Mouse (Mus musculus) lung, embryonic 14.5 days (tissue): ENCODE results near the gene Pld5. TPM values are rescaled to one million over a fixed set of nuclear protein-coding genes. Genes with fewer than 3 reads are reported as not detected.

ENCODE experiments used
- ATAC-seq: fragments of 200-750 bp; cut with Nextera tagmentation; 2 replicates; pipeline ENCODE4 v1.8.0; 2017; ENCODE audit warnings: mild to moderate bottlenecking, moderate TSS enrichment, moderate library complexity; ENCODE audit not compliant: insufficient read depth
- DNase-seq: peaks from one replicate; pipeline ENCODE4 v3.0.0-alpha.2; 2015
- H3K27ac ChIP-seq: fragments of 300-500 bp; sonication (generic); 2 replicates; pipeline ENCODE4 v1.5.1; 2014; ENCODE audit warnings: low read depth, mild to moderate bottlenecking, moderate library complexity
- H3K27me3 ChIP-seq: fragments of 300-500 bp; sonication (generic); 2 replicates; pipeline ENCODE4 v1.6.1; 2014; ENCODE audit warnings: low read length, control low read depth; ENCODE audit not compliant: insufficient read depth
- H3K36me3 ChIP-seq: fragments of 300-500 bp; sonication (generic); 2 replicates; pipeline ENCODE4 v1.6.1; 2014; ENCODE audit warnings: control low read depth; ENCODE audit not compliant: insufficient read depth
- H3K4me1 ChIP-seq: fragments of 300-500 bp; sonication (generic); 2 replicates; pipeline ENCODE4 v1.6.1; 2014; ENCODE audit warnings: antibody characterized with exemption, control low read depth; ENCODE audit not compliant: insufficient read depth
- H3K4me2 ChIP-seq: fragments of 300-500 bp; sonication (generic); 2 replicates; pipeline ENCODE4 v1.6.1; 2014; ENCODE audit warnings: mild to moderate bottlenecking
- H3K4me3 ChIP-seq: fragments of 300-500 bp; sonication (generic); 2 replicates; pipeline ENCODE4 v1.5.1; 2014; ENCODE audit warnings: low read depth, low read length
- H3K9ac ChIP-seq: fragments of 300-500 bp; sonication (generic); 2 replicates; pipeline ENCODE4 v1.6.1; 2014
- H3K9me3 ChIP-seq: fragments of 300-500 bp; sonication (generic); 2 replicates; pipeline ENCODE4 v1.6.1; 2016; ENCODE audit warnings: low read depth, low read length, control low read depth
- CTCF ChIP-seq: IDR thresholded peaks from 2 replicates; pipeline ENCODE4 v1.5.1; 2016; ENCODE audit warnings: antibody characterized with exemption, low read depth
- WGBS: fragments of 180-500 bp; shearing (Covaris S2); extraction: QIAGEN DNeasy Blood & Tissue Kit; methylation state at CpG from one replicate; pipeline ENCODE4 v1.1.7; 2014; 5-methylcytosine and 5-hydroxymethylcytosine counted together
- polyA plus RNA-seq: library from polyadenylated mRNA; unstranded; fragments of >200 nt; fragmentation: Nextera tagmentation; extraction: Ambion mirVana; gene quantifications from 2 replicates; pipeline ENCODE4 v1.2.1, GENCODE M21; 2014

Pld5 gene
- polyA plus RNA-seq, 1 experiment from 2014 or later = 0.30 TPM

GRCm38 (mm10) chr1:176239199-176239598, 35.9 kb downstream of the Pld5 start:
- H3K4me1 ChIP-seq = no peaks in the 10 kb centered on the region
- no peak overlapping the region for H3K4me3 ChIP-seq
- no peak overlapping the region for H3K9ac ChIP-seq
- H3K36me3 ChIP-seq = no peaks in the 10 kb centered on the region
- ATAC-seq (no peak), DNase-seq (no peak)
- no peaks in the 10 kb centered on the region for H3K9me3 ChIP-seq
- TF ChIP-seq CTCF = no peak
- H3K27ac ChIP-seq = no peak overlapping the region
- no peaks in the 10 kb centered on the region for H3K27me3 ChIP-seq
- WGBS = 79% methylated on average over 2 of the region's 2 CpGs
- H3K4me2 ChIP-seq = no peak overlapping the region

DNA sequence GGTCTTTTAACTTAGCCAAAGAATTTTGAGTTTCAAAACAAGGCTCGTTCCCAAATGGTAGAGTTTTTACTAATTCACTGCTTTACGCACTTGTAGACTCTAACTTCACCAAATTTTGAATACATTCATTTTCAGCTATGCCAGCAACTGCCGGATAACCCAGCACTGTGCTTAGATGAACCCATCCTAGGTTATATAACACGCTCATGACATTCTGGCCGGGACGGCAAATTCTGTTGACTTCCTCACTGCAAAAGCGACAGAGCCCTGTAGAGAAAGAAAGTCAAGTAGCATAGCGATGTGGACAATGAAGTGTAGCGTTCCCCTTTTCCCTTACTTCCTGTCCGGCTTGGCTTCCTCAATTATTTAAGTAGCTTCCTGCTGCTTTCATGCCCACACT, 51.3 kb downstream of the Pld5 start:
- Histone ChIP-seq H3K4me1 (no peaks in the 10 kb centered on the region), H3K4me3 (no peak overlapping the region), H3K9me3 (no peaks in the 10 kb centered on the region), H3K36me3 (no peaks in the 10 kb centered on the region), H3K27ac (no peak overlapping the region), H3K4me2 (no peak overlapping the region), H3K9ac (no peak overlapping the region), H3K27me3 (no peaks in the 10 kb centered on the region)
- DNase-seq = no peak
- TF ChIP-seq CTCF = no peak
- ATAC-seq = no peak
- WGBS = 80% methylated on average over 10 of the region's 10 CpGs

DNA sequence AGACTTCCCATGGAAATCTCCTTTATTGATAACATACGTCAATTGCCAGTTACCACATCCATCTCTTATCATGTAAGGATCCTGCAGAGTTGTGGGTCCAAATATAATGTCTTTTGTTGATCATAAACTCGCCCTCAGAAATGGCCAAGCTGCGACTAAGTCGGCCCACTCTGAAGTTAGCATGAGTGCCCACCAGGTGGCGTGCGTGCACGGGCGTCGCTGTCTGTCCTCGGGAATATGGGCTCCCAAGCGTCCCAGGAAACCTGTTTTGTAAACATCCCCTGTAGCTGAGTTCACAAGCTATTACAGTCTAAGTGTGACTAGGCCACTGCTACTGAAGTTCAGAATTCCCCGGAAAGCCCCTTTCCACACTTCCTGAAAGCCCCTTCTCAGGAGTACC, 51.9 kb downstream of the Pld5 start:
- TF ChIP-seq CTCF = peak; percentile 91
- Histone ChIP-seq H3K27ac (no peak overlapping the region), H3K9me3 (no peaks in the 10 kb centered on the region), H3K27me3 (no peaks in the 10 kb centered on the region), H3K36me3 (no peaks in the 10 kb centered on the region), H3K4me3 (no peak overlapping the region), H3K4me2 (peak overlapping the region; percentile 26; the same call in 1 of the 2 replicates), H3K4me1 (no peaks in the 10 kb centered on the region), H3K9ac (no peak overlapping the region)
- ATAC-seq (peak; percentile 79), DNase-seq (peak; percentile 86)
- WGBS = 3% methylated on average over 12 of the region's 12 CpGs

DNA sequence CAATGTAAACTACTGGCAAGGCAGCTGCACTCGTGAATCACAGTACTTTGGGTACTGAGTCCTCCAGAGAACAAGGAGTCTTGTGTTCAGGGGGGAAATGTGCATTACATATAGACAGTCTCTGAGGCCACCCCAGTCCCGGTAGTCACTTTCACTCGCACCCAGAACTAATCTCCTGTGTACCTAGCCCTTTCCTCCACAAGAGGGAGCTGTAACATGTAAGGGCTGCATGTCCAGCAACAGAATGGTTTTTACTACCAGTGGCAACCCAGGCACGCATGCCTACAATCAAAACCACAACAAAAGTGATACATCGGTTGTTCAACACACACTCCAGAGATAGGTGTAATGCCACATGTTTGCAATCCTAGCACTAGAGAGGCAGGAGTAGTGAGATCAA, 56.9 kb downstream of the Pld5 start:
- Histone ChIP-seq H3K27me3 (no peaks in the 10 kb centered on the region), H3K4me3 (no peak overlapping the region), H3K9ac (no peak overlapping the region), H3K4me1 (peaks cover 2% of the 10 kb centered on the region; the same call in 1 of the 2 replicates), H3K27ac (no peak overlapping the region), H3K36me3 (no peaks in the 10 kb centered on the region), H3K9me3 (no peaks in the 10 kb centered on the region), H3K4me2 (no peak overlapping the region)
- 83% methylated on average over 5 of the region's 5 CpGs for WGBS
- TF ChIP-seq CTCF = peak; percentile 27
- ATAC-seq = no peak
- DNase-seq = no peak

- Histone ChIP-seq H3K9ac (peak overlapping the region; percentile 32; the same call in 1 of the 2 replicates), H3K4me1 (peaks cover 6% of the 10 kb centered on the region; the same call in 1 of the 2 replicates), H3K27ac (no peak overlapping the region), H3K9me3 (no peaks in the 10 kb centered on the region), H3K4me3 (no peak overlapping the region), H3K4me2 (peak overlapping the region; percentile 57), H3K27me3 (no peaks in the 10 kb centered on the region), H3K36me3 (no peaks in the 10 kb centered on the region)
- TF ChIP-seq CTCF = no peak
- WGBS = 16% methylated on average over 17 of the region's 17 CpGs
- ATAC-seq (peak; percentile 70), DNase-seq (peak; percentile 70)
These were observed 61.4 kb downstream of the Pld5 start for GRCm38 (mm10) chr1:176213645-176214221.

GRCm38 (mm10) chr1:176212922-176213644, 62.0 kb downstream of the Pld5 start:
- H3K4me3 ChIP-seq = no peak overlapping the region
- H3K9ac ChIP-seq = peak overlapping the region; percentile 32; the same call in 1 of the 2 replicates
- ATAC-seq = no peak

DNA sequence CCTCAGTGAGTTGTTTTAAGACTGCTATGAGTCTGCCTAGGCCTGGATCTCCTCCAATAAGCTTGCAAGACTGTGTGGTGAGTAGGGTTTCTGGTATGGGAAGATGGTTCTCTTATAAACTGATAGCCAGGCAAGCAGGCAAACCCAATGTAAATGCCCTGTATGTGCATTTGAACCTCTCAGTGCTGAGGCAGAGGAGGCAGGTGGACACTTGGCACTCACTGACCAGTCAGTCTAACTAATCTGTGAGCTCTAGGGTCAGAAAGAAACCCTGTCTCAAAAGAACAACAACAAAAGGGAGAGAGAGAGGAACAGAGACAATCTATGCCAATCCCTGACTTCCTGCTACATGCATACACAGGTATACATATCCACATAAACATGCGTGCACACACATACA, 64.3 kb downstream of the Pld5 start:
- DNase-seq (no peak), ATAC-seq (no peak)
- Histone ChIP-seq H3K36me3 (no peaks in the 10 kb centered on the region), H3K9ac (no peak overlapping the region), H3K9me3 (no peaks in the 10 kb centered on the region), H3K4me3 (no peak overlapping the region), H3K27ac (no peak overlapping the region), H3K4me2 (no peak overlapping the region), H3K4me1 (peaks cover 6% of the 10 kb centered on the region; the same call in 1 of the 2 replicates), H3K27me3 (no peaks in the 10 kb centered on the region)
- TF ChIP-seq CTCF = no peak
- 100% methylated on average over 1 of the region's 1 CpGs for WGBS

More at GRCm38 (mm10) chr1:176212922-176213644, 62.0 kb downstream of the Pld5 start:
- no peaks in the 10 kb centered on the region for H3K9me3 ChIP-seq
- peak overlapping the region; percentile 57 for H3K4me2 ChIP-seq
- H3K4me1 ChIP-seq = peaks cover 6% of the 10 kb centered on the region; the same call in 1 of the 2 replicates
- 44% methylated on average over 9 of the region's 9 CpGs for WGBS
- no peak for TF ChIP-seq CTCF
- H3K27me3 ChIP-seq = no peaks in the 10 kb centered on the region
- H3K36me3 ChIP-seq = no peaks in the 10 kb centered on the region
- no peak for DNase-seq
- no peak overlapping the region for H3K27ac ChIP-seq
